Mouse (Mus musculus): ENCODE results near the gene Lamtor5. TPM values are rescaled to one million over a fixed set of nuclear protein-coding genes. Genes with fewer than 3 reads are reported as not detected.

Lamtor5 gene
- polyA plus RNA-seq (2016; fragmentation: Nextera tagmentation; extraction: Ambion mirVana) = 172 and 173 TPM in 2 replicates

GRCm38 (mm10) chr3:107278479-107279269, at the start of gene Lamtor5:
Gene Lamtor5, plus strand, starts transcription at chr3:107278858.
- peak within 1 kb of the TSS; percentile 72 for H3K9ac ChIP-seq (replicated peaks)
- WGBS = 4% methylated on average over 43 of the region's 43 CpGs
- peaks cover 5% of the 10 kb centered on the region; the same call in 1 of the 2 replicates for H3K4me1 ChIP-seq (replicated peaks)
- peak within 1 kb of the TSS; percentile 84 for H3K4me3 ChIP-seq (replicated peaks)
- no peaks in the 10 kb centered on the region for H3K9me3 ChIP-seq
- 0 out of 2 replicates have a peak, but pooled peaks cover 5% of the 10 kb centered on the region for H3K27me3 ChIP-seq
- H3K27ac ChIP-seq = no peak within 1 kb of the TSS
- peaks cover 14% of the 10 kb centered on the region for H3K36me3 ChIP-seq
- peak within 1 kb of the TSS; percentile 65 for H3K4me2 ChIP-seq
- peak; percentile 74 for ATAC-seq (ENCODE audit: insufficient number of reproducible peaks, insufficient read depth, low FRiP score, low TSS enrichment, low read depth)

GRCm38 (mm10) chr3:107229221-107229620, 49.4 kb upstream of the Lamtor5 start:
- Histone ChIP-seq H3K4me2 (no peak overlapping the region), H3K36me3 (no peaks in the 10 kb centered on the region), H3K4me1 (replicated peaks) (no peaks in the 10 kb centered on the region), H3K27ac (no peak overlapping the region), H3K9me3 (no peaks in the 10 kb centered on the region; the same call in 1 of the 2 replicates), H3K27me3 (0 out of 2 replicates have a peak, but pooled peaks cover 9% of the 10 kb centered on the region), H3K9ac (replicated peaks) (no peak overlapping the region), H3K4me3 (replicated peaks) (no peak overlapping the region)
- 70% methylated on average over 5 of the region's 5 CpGs for WGBS
- ATAC-seq (ENCODE audit: insufficient number of reproducible peaks, insufficient read depth, low FRiP score, low TSS enrichment, low read depth) = no peak

GRCm38 (mm10) chr3:107229822-107230221, 48.8 kb upstream of the Lamtor5 start:
- H3K4me3 ChIP-seq (replicated peaks) = no peak overlapping the region
- WGBS = 74% methylated on average over 5 of the region's 5 CpGs
- H3K9me3 ChIP-seq = no peaks in the 10 kb centered on the region
- H3K9ac ChIP-seq (replicated peaks) = no peak overlapping the region
- no peak for ATAC-seq (ENCODE audit: insufficient number of reproducible peaks, insufficient read depth, low FRiP score, low TSS enrichment, low read depth)
- no peaks in the 10 kb centered on the region for H3K4me1 ChIP-seq (replicated peaks)
- no peaks in the 10 kb centered on the region for H3K36me3 ChIP-seq
- H3K4me2 ChIP-seq = no peak overlapping the region
- 0 out of 2 replicates have a peak, but pooled peaks cover 9% of the 10 kb centered on the region for H3K27me3 ChIP-seq
- no peak overlapping the region for H3K27ac ChIP-seq

GRCm38 (mm10) chr3:107230527-107230926, 48.1 kb upstream of the Lamtor5 start, which contains the start of gene A630076J17Rik:
Gene A630076J17Rik, plus strand, starts transcription at chr3:107230614.
- ATAC-seq (ENCODE audit: insufficient number of reproducible peaks, insufficient read depth, low FRiP score, low TSS enrichment, low read depth) = no peak
- Histone ChIP-seq H3K36me3 (no peaks in the 10 kb centered on the region), H3K27me3 (0 out of 2 replicates have a peak, but pooled peaks cover 9% of the 10 kb centered on the region), H3K4me3 (replicated peaks) (no peak within 1 kb of the TSS), H3K4me1 (replicated peaks) (no peaks in the 10 kb centered on the region), H3K9ac (replicated peaks) (no peak within 1 kb of the TSS), H3K4me2 (no peak within 1 kb of the TSS), H3K27ac (no peak within 1 kb of the TSS), H3K9me3 (no peaks in the 10 kb centered on the region)
- WGBS = 34% methylated on average over 1 of the region's 1 CpGs

- 53% methylated on average over 4 of the region's 4 CpGs for WGBS
- no peak for ATAC-seq (ENCODE audit: insufficient number of reproducible peaks, insufficient read depth, low FRiP score, low TSS enrichment, low read depth)
These were observed 47.5 kb upstream of the Lamtor5 start for GRCm38 (mm10) chr3:107231202-107231601.

GRCm38 (mm10) chr3:107233351-107233813, 45.3 kb upstream of the Lamtor5 start:
- WGBS = 9% methylated on average over 11 of the region's 11 CpGs
- Histone ChIP-seq H3K4me2 (no peak overlapping the region), H3K4me3 (replicated peaks) (no peak overlapping the region), H3K27me3 (0 out of 2 replicates have a peak, but pooled peaks cover 9% of the 10 kb centered on the region), H3K9me3 (no peaks in the 10 kb centered on the region), H3K27ac (no peak overlapping the region), H3K36me3 (no peaks in the 10 kb centered on the region), H3K4me1 (replicated peaks) (no peaks in the 10 kb centered on the region), H3K9ac (replicated peaks) (no peak overlapping the region)
- no peak for ATAC-seq (ENCODE audit: insufficient number of reproducible peaks, insufficient read depth, low FRiP score, low TSS enrichment, low read depth)

More at GRCm38 (mm10) chr3:107231202-107231601, 47.5 kb upstream of the Lamtor5 start:
- no peak overlapping the region for H3K4me3 ChIP-seq (replicated peaks)
- 0 out of 2 replicates have a peak, but pooled peaks cover 9% of the 10 kb centered on the region for H3K27me3 ChIP-seq
- H3K9me3 ChIP-seq = no peaks in the 10 kb centered on the region
- H3K36me3 ChIP-seq = no peaks in the 10 kb centered on the region
- H3K4me2 ChIP-seq = no peak overlapping the region
- no peak overlapping the region for H3K27ac ChIP-seq
- no peak overlapping the region for H3K9ac ChIP-seq (replicated peaks)
- H3K4me1 ChIP-seq (replicated peaks) = no peaks in the 10 kb centered on the region

- Histone ChIP-seq H3K36me3 (no peaks in the 10 kb centered on the region), H3K4me2 (no peak overlapping the region), H3K9ac (replicated peaks) (no peak overlapping the region), H3K27me3 (0 out of 2 replicates have a peak, but pooled peaks cover 9% of the 10 kb centered on the region), H3K9me3 (no peaks in the 10 kb centered on the region), H3K4me3 (replicated peaks) (no peak overlapping the region), H3K4me1 (replicated peaks) (no peaks in the 10 kb centered on the region), H3K27ac (no peak overlapping the region)
- no peak for ATAC-seq (ENCODE audit: insufficient number of reproducible peaks, insufficient read depth, low FRiP score, low TSS enrichment, low read depth)
- WGBS = 26% methylated on average over 2 of the region's 2 CpGs
These were observed 44.7 kb upstream of the Lamtor5 start for GRCm38 (mm10) chr3:107233945-107234344.

- Histone ChIP-seq H3K9me3 (no peaks in the 10 kb centered on the region), H3K36me3 (no peaks in the 10 kb centered on the region), H3K9ac (replicated peaks) (no peak overlapping the region), H3K4me3 (replicated peaks) (no peak overlapping the region), H3K4me2 (no peak overlapping the region), H3K4me1 (replicated peaks) (0 out of 2 replicates have a peak, but pooled peaks cover 4% of the 10 kb centered on the region), H3K27ac (no peak overlapping the region), H3K27me3 (peaks cover 9% of the 10 kb centered on the region; the same call in 1 of the 2 replicates)
- ATAC-seq (ENCODE audit: insufficient number of reproducible peaks, insufficient read depth, low FRiP score, low TSS enrichment, low read depth) = no peak
- 39% methylated on average over 2 of the region's 2 CpGs for WGBS
These were observed 40.6 kb upstream of the Lamtor5 start for GRCm38 (mm10) chr3:107238051-107238450.

- H3K4me1 ChIP-seq (replicated peaks) = 0 out of 2 replicates have a peak, but pooled peaks cover 4% of the 10 kb centered on the region
- no peak overlapping the region for H3K27ac ChIP-seq
- H3K4me3 ChIP-seq (replicated peaks) = no peak overlapping the region
- H3K9me3 ChIP-seq = no peaks in the 10 kb centered on the region
- no peaks in the 10 kb centered on the region for H3K36me3 ChIP-seq
- 85% methylated on average over 8 of the region's 8 CpGs for WGBS
- H3K9ac ChIP-seq (replicated peaks) = no peak overlapping the region
- no peak overlapping the region for H3K4me2 ChIP-seq
- no peak for ATAC-seq (ENCODE audit: insufficient number of reproducible peaks, insufficient read depth, low FRiP score, low TSS enrichment, low read depth)
- peaks cover 6% of the 10 kb centered on the region; the same call in 1 of the 2 replicates for H3K27me3 ChIP-seq
These were observed 40.1 kb upstream of the Lamtor5 start for GRCm38 (mm10) chr3:107238471-107238980.

GRCm38 (mm10) chr3:107239607-107240006, 39.1 kb upstream of the Lamtor5 start, which contains the start of gene Prok1:
Gene Prok1, minus strand, starts transcription at chr3:107239707.
- no peaks in the 10 kb centered on the region for H3K36me3 ChIP-seq
- 89% methylated on average over 9 of the region's 9 CpGs for WGBS
- ATAC-seq (ENCODE audit: insufficient number of reproducible peaks, insufficient read depth, low FRiP score, low TSS enrichment, low read depth) = no peak
- H3K9ac ChIP-seq (replicated peaks) = no peak within 1 kb of the TSS
- no peaks in the 10 kb centered on the region for H3K9me3 ChIP-seq
- no peak within 1 kb of the TSS for H3K4me3 ChIP-seq (replicated peaks)
- H3K27me3 ChIP-seq = peaks cover 12% of the 10 kb centered on the region
- H3K27ac ChIP-seq = no peak within 1 kb of the TSS
- 0 out of 2 replicates have a peak, but pooled peaks cover 4% of the 10 kb centered on the region for H3K4me1 ChIP-seq (replicated peaks)
- no peak within 1 kb of the TSS for H3K4me2 ChIP-seq
